Mouse (Mus musculus) cerebellum, adult 2 months (tissue): ENCODE results near the gene Inha.

ENCODE experiments used
- CTCF ChIP-seq: fragments of 200-500 bp; IDR thresholded peaks from 2 replicates; pipeline ENCODE4 v1.5.1; 2011; ENCODE audit warnings: low read depth, mild to moderate bottlenecking, control low read depth, low read length, moderate library complexity, borderline replicate concordance; ENCODE audit not compliant: insufficient read depth
- POLR2A ChIP-seq: fragments of 200-500 bp; IDR thresholded peaks from 2 replicates; pipeline ENCODE4 v1.6.1; 2011; ENCODE audit warnings: low read length, control low read depth, borderline replicate concordance; ENCODE audit not compliant: insufficient read depth

DNA sequence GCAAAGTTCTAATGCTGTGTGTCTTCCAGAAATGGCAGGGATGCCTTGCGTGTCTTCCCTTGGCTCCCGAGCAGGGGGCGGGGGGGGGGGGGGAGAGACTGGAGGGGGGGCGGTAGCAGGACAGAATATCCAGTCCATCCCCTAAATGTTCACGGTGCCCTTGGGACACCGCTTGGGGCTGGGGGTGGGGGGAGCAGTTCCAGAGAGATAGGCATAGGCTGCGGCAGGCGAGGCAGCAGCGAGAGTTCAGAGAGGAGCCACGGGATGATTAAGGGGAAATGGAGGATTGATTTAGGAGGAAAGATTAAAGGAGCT is 49.2 kb upstream of the Inha start:
- TF ChIP-seq CTCF = no peak
- TF ChIP-seq POLR2A = no peak
